In genomic region chr7:143086366-143086765, GRCm38 (mm10) we compare ENCODE assay signal across 9 mouse cellular contexts. TPM values are rescaled to one million over a fixed set of nuclear protein-coding genes. Genes with fewer than 3 reads are reported as not detected.
DNase-seq lines count a peak whose midpoint lies in the region; ATAC-seq and TF ChIP-seq lines count a peak whose summit lies in the region.
"Had no signal": no experiment of that assay in that cellular context is flagged by ENCODE, and none has a peak within 500 bp of the region (broad histone marks: within the 10 kb centered on the region; RNA-seq: fewer than 3 reads in every experiment).

No protein-coding gene starts in this region.

- H3K27me3 ChIP-seq in forebrain, embryonic 15.5 days = no peaks in the 10 kb centered on the region
- H3K27me3 ChIP-seq in forebrain, embryonic 13.5 days = 0 out of 2 replicates have a peak, but pooled peaks cover 4% of the 10 kb centered on the region
- no peaks in the 10 kb centered on the region for H3K27me3 ChIP-seq in embryonic facial prominence, embryonic 15.5 days
- H3K27me3 ChIP-seq in midbrain, postnatal 0 days (ENCODE audit: insufficient read depth, low read length) = no peaks in the 10 kb centered on the region
- no peaks in the 10 kb centered on the region for H3K27me3 ChIP-seq in stomach, embryonic 14.5 days (ENCODE audit: control insufficient read depth, insufficient read depth, low read length)

- H3K4me2 ChIP-seq in forebrain, embryonic 15.5 days (replicated peaks) = no peak overlapping the region
- H3K4me2 ChIP-seq in forebrain, embryonic 13.5 days = no peak overlapping the region
- H3K4me2 ChIP-seq in embryonic facial prominence, embryonic 15.5 days (replicated peaks) = peak overlapping the region; percentile 35
- no peak overlapping the region for H3K4me2 ChIP-seq in midbrain, postnatal 0 days (ENCODE audit: low read depth, low read length, poor library complexity, severe bottlenecking)
- H3K4me2 ChIP-seq in stomach, embryonic 14.5 days (replicated peaks; ENCODE audit: low read depth, low read length) = peak overlapping the region; percentile 43
- H3K4me2 ChIP-seq: liver, embryonic 15.5 days had no signal

- H3K27ac ChIP-seq in forebrain, embryonic 15.5 days (replicated peaks) = no peak overlapping the region
- no peak overlapping the region for H3K27ac ChIP-seq in forebrain, embryonic 13.5 days
- H3K27ac ChIP-seq in embryonic facial prominence, embryonic 15.5 days (replicated peaks) = peak overlapping the region; percentile 79
- no peak overlapping the region for H3K27ac ChIP-seq in left cerebral cortex, adult 2 months
- H3K27ac ChIP-seq in midbrain, postnatal 0 days (ENCODE audit: low read depth, low read length) = no peak overlapping the region
- H3K27ac ChIP-seq in stomach, embryonic 14.5 days (ENCODE audit: low read length) = peak overlapping the region; percentile 91
- H3K27ac ChIP-seq: liver, embryonic 15.5 days had no signal

- DNase-seq in adrenal gland, adult 2 months = peak; percentile 71
- DNase-seq in heart, postnatal 4 days = peak; percentile 87
- peak; percentile 31 to 47 for DNase-seq in left cerebral cortex, adult 2 months (ENCODE audit: extremely low spot score in 1 of 2, low spot score in 2 of 2)
- peak; percentile 37 for DNase-seq in midbrain, postnatal 0 days (ENCODE audit: low spot score)

- no peak overlapping the region for H3K9ac ChIP-seq in forebrain, embryonic 15.5 days (replicated peaks)
- no peak overlapping the region for H3K9ac ChIP-seq in forebrain, embryonic 13.5 days
- 0 out of 2 replicates have a peak overlapping the region, but pooled peaks have one; percentile 0 for H3K9ac ChIP-seq in embryonic facial prominence, embryonic 15.5 days
- no peak overlapping the region for H3K9ac ChIP-seq in midbrain, postnatal 0 days (replicated peaks; ENCODE audit: low read length, poor library complexity, severe bottlenecking)
- peak overlapping the region; percentile 34 for H3K9ac ChIP-seq in stomach, embryonic 14.5 days (replicated peaks; ENCODE audit: low read depth, low read length)
- H3K9ac ChIP-seq: liver, embryonic 15.5 days had no signal

- intact Hi-C loops in left cerebral cortex, adult 2 months (cut with DNase I) = loop anchor here (1.0 kb wide), 1 partner anchor 78 kb away; no protein-coding TSS in a partner anchor

- 0 out of 2 replicates have a peak, but pooled peaks have one; percentile 11 for ATAC-seq in forebrain, embryonic 15.5 days (replicated peaks)
- no peak for ATAC-seq in forebrain, embryonic 13.5 days
- ATAC-seq in embryonic facial prominence, embryonic 15.5 days (ENCODE audit: insufficient number of reproducible peaks, low FRiP score, low TSS enrichment, low read depth) = no peak
- ATAC-seq in midbrain, postnatal 0 days (ENCODE audit: low FRiP score) = no peak
- 0 out of 2 replicates have a peak, but pooled peaks have one; percentile 26 for ATAC-seq in stomach, embryonic 14.5 days (ENCODE audit: insufficient number of reproducible peaks, insufficient read depth, low FRiP score, low read depth)

- H3K4me1 ChIP-seq in forebrain, embryonic 15.5 days = no peaks in the 10 kb centered on the region
- H3K4me1 ChIP-seq in forebrain, embryonic 13.5 days = peaks cover 6% of the 10 kb centered on the region; the same call in 1 of the 2 replicates
- peaks cover 14% of the 10 kb centered on the region for H3K4me1 ChIP-seq in embryonic facial prominence, embryonic 15.5 days
- no peaks in the 10 kb centered on the region for H3K4me1 ChIP-seq in midbrain, postnatal 0 days (ENCODE audit: insufficient read depth, low read length)
- 0 out of 2 replicates have a peak, but pooled peaks cover 6% of the 10 kb centered on the region for H3K4me1 ChIP-seq in stomach, embryonic 14.5 days (ENCODE audit: control insufficient read depth, insufficient read depth, low read length)
- H3K4me1 ChIP-seq: liver, embryonic 15.5 days had no signal

- H3K36me3 ChIP-seq in forebrain, embryonic 15.5 days = no peaks in the 10 kb centered on the region
- H3K36me3 ChIP-seq in forebrain, embryonic 13.5 days (ENCODE audit: poor library complexity, severe bottlenecking) = no peaks in the 10 kb centered on the region
- no peaks in the 10 kb centered on the region; the same call in 1 of the 2 replicates for H3K36me3 ChIP-seq in embryonic facial prominence, embryonic 15.5 days
- H3K36me3 ChIP-seq in midbrain, postnatal 0 days (ENCODE audit: insufficient read depth, low read length) = no peaks in the 10 kb centered on the region
- no peaks in the 10 kb centered on the region; the same call in 1 of the 2 replicates for H3K36me3 ChIP-seq in stomach, embryonic 14.5 days (ENCODE audit: control insufficient read depth, insufficient read depth, low read length)
- H3K36me3 ChIP-seq: liver, embryonic 15.5 days had no signal

- no peaks in the 10 kb centered on the region for H3K9me3 ChIP-seq in forebrain, embryonic 15.5 days
- no peaks in the 10 kb centered on the region for H3K9me3 ChIP-seq in forebrain, embryonic 13.5 days (replicated peaks)
- H3K9me3 ChIP-seq in embryonic facial prominence, embryonic 15.5 days (replicated peaks) = no peaks in the 10 kb centered on the region
- no peaks in the 10 kb centered on the region for H3K9me3 ChIP-seq in midbrain, postnatal 0 days (ENCODE audit: low read length)
- H3K9me3 ChIP-seq in stomach, embryonic 14.5 days (ENCODE audit: control insufficient read depth, low read depth, low read length) = no peaks in the 10 kb centered on the region
- H3K9me3 ChIP-seq: liver, embryonic 15.5 days had no signal

- 56% methylated on average over 2 of the region's 2 CpGs for WGBS in forebrain, embryonic 15.5 days
- 52% methylated on average over 2 of the region's 2 CpGs for WGBS in forebrain, embryonic 13.5 days
- WGBS in embryonic facial prominence, embryonic 15.5 days = 50% methylated on average over 2 of the region's 2 CpGs
- WGBS in midbrain, postnatal 0 days = 51% methylated on average over 2 of the region's 2 CpGs
- 33% methylated on average over 2 of the region's 2 CpGs for WGBS in stomach, embryonic 14.5 days

- TF ChIP-seq CTCF in left cerebral cortex, adult 2 months (IDR thresholded peaks at IDR 0.05) = peak; percentile 83
- TF ChIP-seq CTCF in midbrain, postnatal 0 days (IDR thresholded peaks at IDR 0.05) = peak; percentile 77

- H3K4me3 ChIP-seq in forebrain, embryonic 15.5 days = no peak overlapping the region
- H3K4me3 ChIP-seq in forebrain, embryonic 13.5 days = no peak overlapping the region
- H3K4me3 ChIP-seq in embryonic facial prominence, embryonic 15.5 days (replicated peaks) = peak overlapping the region; percentile 23
- H3K4me3 ChIP-seq in left cerebral cortex, adult 2 months = no peak overlapping the region
- H3K4me3 ChIP-seq in midbrain, postnatal 0 days (ENCODE audit: low read depth, low read length) = no peak overlapping the region
- peak overlapping the region; percentile 29 for H3K4me3 ChIP-seq in stomach, embryonic 14.5 days (ENCODE audit: low read depth, low read length)
- H3K4me3 ChIP-seq: liver, embryonic 15.5 days had no signal

RNA-seq across cellular contexts. Expression of gene Trpm5, which starts 8.1 kb away (rescaled TPM):
- 1.2 and 1.3 TPM in 2 replicates for polyA plus RNA-seq in forebrain, embryonic 15.5 days (2015; fragmentation: Nextera tagmentation; extraction: Ambion mirVana)
- polyA plus RNA-seq in forebrain, embryonic 13.5 days (2015; fragmentation: Nextera tagmentation; extraction: Ambion mirVana) = 1.3 and 1.7 TPM in 2 replicates
- under 1 TPM; 0.23 to 0.24 TPM for total RNA-seq in adrenal gland, adult 2 months (2021)
- 0.40 and 0.48 TPM in 2 replicates for polyA plus RNA-seq in adrenal gland, adult 2 months (2012; rRNA removed)
- 12.0 and 12.5 TPM in 2 replicates for polyA plus RNA-seq in embryonic facial prominence, embryonic 15.5 days (2015; fragmentation: Nextera tagmentation; extraction: Ambion mirVana)
- total RNA-seq in heart, postnatal 4 days (2021) = under 1 TPM; 0.74 to 0.93 TPM
- total RNA-seq in left cerebral cortex, adult 2 months (2021) = not detected
- 1.3 and 1.7 TPM in 2 replicates for total RNA-seq in midbrain, postnatal 0 days (2014; rRNA removed)
- polyA plus RNA-seq in midbrain, postnatal 0 days (2015; fragmentation: Nextera tagmentation; extraction: Ambion mirVana) = 0.94 and 1.6 TPM in 2 replicates
- 22.5 and 27.0 TPM in 2 replicates for polyA plus RNA-seq in stomach, embryonic 14.5 days (2014; fragmentation: Nextera tagmentation; extraction: Ambion mirVana)

RNA-seq across cellular contexts. Expression of gene Tssc4, which starts 17.3 kb away (rescaled TPM):
- 103 and 106 TPM in 2 replicates for polyA plus RNA-seq in forebrain, embryonic 15.5 days (2015; fragmentation: Nextera tagmentation; extraction: Ambion mirVana)
- 108 and 122 TPM in 2 replicates for polyA plus RNA-seq in forebrain, embryonic 13.5 days (2015; fragmentation: Nextera tagmentation; extraction: Ambion mirVana)
- total RNA-seq in adrenal gland, adult 2 months (2021) = 10 to 100 TPM; 23.3 to 30.9 TPM
- polyA plus RNA-seq in adrenal gland, adult 2 months (2012; rRNA removed) = 120 and 142 TPM in 2 replicates
- polyA plus RNA-seq in embryonic facial prominence, embryonic 15.5 days (2015; fragmentation: Nextera tagmentation; extraction: Ambion mirVana) = 104 TPM in 2 replicates
- 10 to 100 TPM; 32.6 to 33.9 TPM for total RNA-seq in heart, postnatal 4 days (2021)
- total RNA-seq in left cerebral cortex, adult 2 months (2021) = 10 to 100 TPM; 38.0 to 41.5 TPM
- 71.3 and 92.4 TPM in 2 replicates for total RNA-seq in midbrain, postnatal 0 days (2014; rRNA removed)
- polyA plus RNA-seq in midbrain, postnatal 0 days (2015; fragmentation: Nextera tagmentation; extraction: Ambion mirVana) = 101 and 103 TPM in 2 replicates
- 61.3 and 66.6 TPM in 2 replicates for polyA plus RNA-seq in stomach, embryonic 14.5 days (2014; fragmentation: Nextera tagmentation; extraction: Ambion mirVana)

RNA-seq across cellular contexts. Expression of gene Kcnq1, which starts 19.8 kb away (rescaled TPM):
- 0.81 and 1.4 TPM in 2 replicates for polyA plus RNA-seq in forebrain, embryonic 15.5 days (2015; fragmentation: Nextera tagmentation; extraction: Ambion mirVana)
- polyA plus RNA-seq in forebrain, embryonic 13.5 days (2015; fragmentation: Nextera tagmentation; extraction: Ambion mirVana) = 0.48 and 1.2 TPM in 2 replicates
- 1 to 10 TPM; 1.9 to 4.1 TPM for total RNA-seq in adrenal gland, adult 2 months (2021)
- polyA plus RNA-seq in adrenal gland, adult 2 months (2012; rRNA removed) = 14.2 and 17.2 TPM in 2 replicates
- polyA plus RNA-seq in embryonic facial prominence, embryonic 15.5 days (2015; fragmentation: Nextera tagmentation; extraction: Ambion mirVana) = 1.2 and 1.4 TPM in 2 replicates
- 10 to 100 TPM; 51.7 to 55.3 TPM for total RNA-seq in heart, postnatal 4 days (2021)
- 1 to 10 TPM in 1 of 2 experiments, under 1 TPM in 1; 0.61 to 1.2 TPM for total RNA-seq in left cerebral cortex, adult 2 months (2021)
- 0.44 and 1.4 TPM in 2 replicates for total RNA-seq in midbrain, postnatal 0 days (2014; rRNA removed)
- 0.87 and 1.2 TPM in 2 replicates for polyA plus RNA-seq in midbrain, postnatal 0 days (2015; fragmentation: Nextera tagmentation; extraction: Ambion mirVana)
- 4.2 and 6.0 TPM in 2 replicates for polyA plus RNA-seq in stomach, embryonic 14.5 days (2014; fragmentation: Nextera tagmentation; extraction: Ambion mirVana)

RNA-seq across cellular contexts. Expression of gene Cd81, which starts 33.8 kb away (rescaled TPM):
- 286 and 294 TPM in 2 replicates for polyA plus RNA-seq in forebrain, embryonic 15.5 days (2015; fragmentation: Nextera tagmentation; extraction: Ambion mirVana)
- polyA plus RNA-seq in forebrain, embryonic 13.5 days (2015; fragmentation: Nextera tagmentation; extraction: Ambion mirVana) = 217 and 236 TPM in 2 replicates
- 100 to 1,000 TPM; 693 to 716 TPM for total RNA-seq in adrenal gland, adult 2 months (2021)
- 3,024 and 3,201 TPM in 2 replicates for polyA plus RNA-seq in adrenal gland, adult 2 months (2012; rRNA removed)
- 576 and 606 TPM in 2 replicates for polyA plus RNA-seq in embryonic facial prominence, embryonic 15.5 days (2015; fragmentation: Nextera tagmentation; extraction: Ambion mirVana)
- 100 to 1,000 TPM; 600 to 620 TPM for total RNA-seq in heart, postnatal 4 days (2021)
- 100 to 1,000 TPM; 380 to 388 TPM for total RNA-seq in left cerebral cortex, adult 2 months (2021)
- total RNA-seq in midbrain, postnatal 0 days (2014; rRNA removed) = 454 and 542 TPM in 2 replicates
- 511 and 569 TPM in 2 replicates for polyA plus RNA-seq in midbrain, postnatal 0 days (2015; fragmentation: Nextera tagmentation; extraction: Ambion mirVana)
- polyA plus RNA-seq in stomach, embryonic 14.5 days (2014; fragmentation: Nextera tagmentation; extraction: Ambion mirVana) = 705 and 725 TPM in 2 replicates

Comparison
In these comparisons a context has a peak if more than half of its experiments do, and no peak if none do; other contexts are left out.
1. ATAC-seq: peak in forebrain, embryonic 15.5 days (single experiment) and stomach, embryonic 14.5 days (single experiment); none in forebrain, embryonic 13.5 days (single experiment), embryonic facial prominence, embryonic 15.5 days (single experiment) and midbrain, postnatal 0 days (single experiment).
2. H3K27ac ChIP-seq: peak in embryonic facial prominence, embryonic 15.5 days (single experiment) and stomach, embryonic 14.5 days (single experiment); none in forebrain, embryonic 15.5 days (single experiment), forebrain, embryonic 13.5 days (single experiment), left cerebral cortex, adult 2 months (single experiment) and midbrain, postnatal 0 days (single experiment).
3. H3K4me2 ChIP-seq: peak in embryonic facial prominence, embryonic 15.5 days (single experiment) and stomach, embryonic 14.5 days (single experiment); none in forebrain, embryonic 15.5 days (single experiment), forebrain, embryonic 13.5 days (single experiment) and midbrain, postnatal 0 days (single experiment).
4. H3K4me3 ChIP-seq: peak in embryonic facial prominence, embryonic 15.5 days (single experiment) and stomach, embryonic 14.5 days (single experiment); none in forebrain, embryonic 15.5 days (single experiment), forebrain, embryonic 13.5 days (single experiment), left cerebral cortex, adult 2 months (single experiment) and midbrain, postnatal 0 days (single experiment).
5. H3K9ac ChIP-seq: peak in embryonic facial prominence, embryonic 15.5 days (single experiment) and stomach, embryonic 14.5 days (single experiment); none in forebrain, embryonic 15.5 days (single experiment), forebrain, embryonic 13.5 days (single experiment) and midbrain, postnatal 0 days (single experiment).
6. DNase-seq: peak in every context shown above with its lines; median percentile 87 in heart, postnatal 4 days; 71 in adrenal gland, adult 2 months; 39 in left cerebral cortex, adult 2 months; 37 in midbrain, postnatal 0 days.